Mouse (Mus musculus) lung, adult 2 months (tissue): ENCODE results near the gene Muc1. TPM values are rescaled to one million over a fixed set of nuclear protein-coding genes. Genes with fewer than 3 reads are reported as not detected.
"Not testable (repeated sequence)": the region's sequence is repeated elsewhere in the genome, so short reads cannot be mapped to it uniquely, and the experiment has no call there.

Source experiments
- DNase-seq: peaks from one replicate; pipeline ENCODE4 v3.0.0; 2022
- H3K4me1 ChIP-seq: fragments of 200-500 bp; 2 replicates; pipeline ENCODE4 v1.6.1; 2011; ENCODE audit warnings: low read length; ENCODE audit not compliant: control insufficient read depth, insufficient read depth
- H3K4me3 ChIP-seq: fragments of 200-500 bp; replicated peaks from 2 replicates; pipeline ENCODE3; 2011; ENCODE audit warnings: low read depth, mild to moderate bottlenecking, control low read depth, low read length; ENCODE audit errors: extremely low read depth
- CTCF ChIP-seq: fragments of 200-500 bp; IDR thresholded peaks from 2 replicates; pipeline ENCODE4 v1.5.1; 2011; ENCODE audit warnings: mild to moderate bottlenecking, low read length, control low read depth; ENCODE audit not compliant: insufficient read depth
- POLR2A ChIP-seq: fragments of 200-500 bp; IDR thresholded peaks from 2 replicates; pipeline ENCODE4 v1.6.1; 2011; ENCODE audit warnings: low read depth, mild to moderate bottlenecking, control low read depth, low read length, borderline replicate concordance; ENCODE audit errors: extremely low read depth
- WGBS: fragments of 180-500 bp; shearing (Covaris S2); methylation state at CpG from one replicate; pipeline ENCODE4 v1.1.7; 2018; 5-methylcytosine and 5-hydroxymethylcytosine counted together
- polyA plus RNA-seq: library from polyadenylated mRNA; depleted of rRNA; stranded (reverse); fragments of >200 nt; gene quantifications from 2 replicates; pipeline ENCODE4 v1.2.3, GENCODE M21; 2012

Muc1 gene
- polyA plus RNA-seq, 1 experiment, result 354 TPM

DNA sequence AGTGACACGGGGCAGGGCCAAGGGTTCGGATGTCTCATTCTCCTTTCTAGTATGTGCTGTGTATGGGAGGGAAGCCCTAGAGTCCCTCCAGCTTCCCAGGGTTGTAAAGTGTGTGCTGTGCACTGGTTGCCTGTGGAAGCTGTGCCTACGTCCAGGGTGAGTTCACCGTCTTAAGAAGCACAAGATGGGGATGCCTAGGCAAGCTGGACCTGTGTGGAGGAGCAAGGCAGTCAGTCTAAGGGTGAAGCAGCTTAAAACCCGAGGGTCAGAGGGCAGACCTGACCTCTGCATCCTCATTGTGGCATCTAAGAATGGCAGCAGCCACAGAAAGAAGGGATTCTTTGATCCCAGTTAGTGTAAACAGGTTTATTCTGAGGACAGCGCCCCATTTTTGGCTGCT lies 20.1 kb upstream of the Muc1 start:
- Histone ChIP-seq H3K4me1 (0 out of 2 replicates have a peak, but pooled peaks cover 3% of the 10 kb centered on the region), H3K4me3 (no peak overlapping the region)
- no peak for DNase-seq
- TF ChIP-seq CTCF, result no peak
- TF ChIP-seq POLR2A, result no peak
- WGBS, result 85% methylated on average over 6 of the region's 6 CpGs

GRCm38 (mm10) chr3:89209731-89210130 lies 19.1 kb upstream of the Muc1 start:
- DNase-seq, result no peak
- 91% methylated on average over 7 of the region's 7 CpGs for WGBS
- H3K4me1 ChIP-seq, result peaks cover 4% of the 10 kb centered on the region; the same call in 1 of the 2 replicates
- TF ChIP-seq POLR2A (no peak), CTCF (no peak)
- H3K4me3 ChIP-seq, result no peak overlapping the region

DNA sequence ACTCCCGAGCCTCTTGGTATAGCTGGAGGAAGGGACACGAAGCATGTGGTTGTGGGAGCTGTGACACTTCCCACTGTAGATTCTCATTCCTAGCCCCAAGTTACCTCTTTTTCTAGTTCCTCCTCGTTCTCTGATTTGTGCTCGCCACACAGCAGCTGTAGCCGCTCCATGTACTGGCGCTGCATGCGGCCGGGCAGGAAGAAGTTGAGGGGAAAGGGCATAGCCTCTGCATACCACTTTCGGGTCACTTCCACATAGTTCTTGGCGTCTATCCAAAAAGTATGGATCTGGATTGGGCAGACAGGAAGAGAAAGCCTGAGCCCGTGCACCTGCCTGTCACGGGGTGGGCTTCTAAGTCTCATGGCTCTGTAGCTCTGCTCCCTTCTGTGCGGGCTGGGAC lies 18.7 kb upstream of the Muc1 start:
- TF ChIP-seq POLR2A, result no peak
- Histone ChIP-seq H3K4me3 (no peak overlapping the region), H3K4me1 (peaks cover 5% of the 10 kb centered on the region; the same call in 1 of the 2 replicates)
- no peak for DNase-seq
- WGBS, result 49% methylated on average over 13 of the region's 13 CpGs

DNA sequence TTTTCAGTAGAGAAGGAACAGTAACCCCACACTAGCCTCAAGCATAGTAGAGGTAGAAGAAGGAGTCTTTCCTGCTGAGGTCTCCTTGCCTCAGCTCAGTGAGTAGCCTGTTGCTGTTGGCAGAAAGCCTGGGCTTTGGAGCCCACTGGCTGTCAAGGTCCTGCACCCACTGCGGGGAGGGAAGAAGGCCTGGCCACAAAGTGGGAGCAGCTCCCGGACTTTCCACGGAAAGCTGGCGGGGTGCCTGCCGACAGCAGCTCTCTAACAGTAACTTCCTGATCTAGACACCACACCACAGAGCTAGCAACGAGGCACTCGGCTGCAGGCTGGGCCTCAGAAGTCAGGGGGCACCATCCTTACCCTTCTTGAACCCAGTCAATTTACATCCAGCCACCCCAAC lies 18.1 kb upstream of the Muc1 start:
- 44% methylated on average over 7 of the region's 7 CpGs for WGBS
- Histone ChIP-seq H3K4me1 (peaks cover 6% of the 10 kb centered on the region; the same call in 1 of the 2 replicates), H3K4me3 (no peak overlapping the region)
- DNase-seq, result no peak
- TF ChIP-seq CTCF (no peak), POLR2A (no peak)

DNA sequence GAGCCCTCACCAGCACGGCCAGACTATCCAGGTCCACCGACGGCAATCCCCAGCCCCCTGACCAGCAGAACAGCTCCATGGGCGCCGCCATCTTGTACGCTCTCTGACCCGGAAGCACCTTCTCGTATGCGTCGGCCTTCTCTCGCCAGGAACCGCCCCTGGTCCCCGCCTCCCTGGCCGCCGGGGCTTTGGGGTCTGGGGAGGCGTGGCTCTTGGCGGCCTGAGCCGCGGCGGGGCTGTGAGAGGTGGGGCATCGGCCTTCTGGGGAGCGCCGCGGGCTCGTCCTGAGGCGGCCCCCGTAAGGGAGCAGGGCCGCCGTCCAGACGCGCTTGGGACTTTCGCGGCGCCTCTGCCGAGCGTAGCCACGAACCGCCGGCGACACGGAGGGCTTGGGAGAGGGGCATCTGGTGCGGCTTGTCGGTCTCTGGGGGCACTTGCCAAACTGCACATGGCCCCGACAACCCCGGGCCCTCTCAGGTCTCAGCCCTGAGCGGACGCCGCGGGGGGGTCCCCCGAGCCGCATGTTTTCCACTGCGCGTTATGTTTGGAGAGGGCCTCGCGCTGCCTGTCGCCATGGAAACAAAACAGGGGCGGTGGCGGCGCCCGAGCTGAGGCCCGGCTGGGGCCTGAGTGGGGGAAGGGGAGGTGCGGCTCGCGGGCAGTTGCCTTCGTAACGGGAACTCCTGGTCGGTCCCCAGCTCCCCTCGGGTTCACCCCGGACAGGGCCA lies 14.9 kb upstream of the Muc1 start:
- peaks cover 9% of the 10 kb centered on the region for H3K4me1 ChIP-seq
- WGBS, result 1% methylated on average over 69 of the region's 69 CpGs
- H3K4me3 ChIP-seq, result peak overlapping the region; percentile 96
- peak; percentile 93 for DNase-seq
- peak; percentile 67; the same call in 1 of the 2 replicates for TF ChIP-seq POLR2A
- TF ChIP-seq CTCF, result no peak

- TF ChIP-seq CTCF (no peak), POLR2A (no peak)
- 3% methylated on average over 19 of the region's 19 CpGs for WGBS
- DNase-seq, result peak; percentile 48
- Histone ChIP-seq H3K4me1 (peaks cover 9% of the 10 kb centered on the region), H3K4me3 (peak within 1 kb of the TSS; percentile 96)
These were observed 14.0 kb upstream of the Muc1 start, which contains the start of gene Thbs3 for GRCm38 (mm10) chr3:89214681-89215411. Thbs3 (plus strand) TSS chr3:89215180.

GRCm38 (mm10) chr3:89215853-89216252 lies 13.0 kb upstream of the Muc1 start:
- Histone ChIP-seq H3K4me3 (peak overlapping the region; percentile 2), H3K4me1 (peaks cover 9% of the 10 kb centered on the region)
- DNase-seq, result peak; percentile 84
- TF ChIP-seq CTCF (peak; percentile 95), POLR2A (no peak)
- WGBS, result 0% methylated on average over 6 of the region's 6 CpGs

GRCm38 (mm10) chr3:89216407-89216806 lies 12.4 kb upstream of the Muc1 start:
- not testable (repeated sequence) for H3K4me1 ChIP-seq, H3K4me3 ChIP-seq, DNase-seq
- 65% methylated on average over 7 of the region's 7 CpGs for WGBS

DNA sequence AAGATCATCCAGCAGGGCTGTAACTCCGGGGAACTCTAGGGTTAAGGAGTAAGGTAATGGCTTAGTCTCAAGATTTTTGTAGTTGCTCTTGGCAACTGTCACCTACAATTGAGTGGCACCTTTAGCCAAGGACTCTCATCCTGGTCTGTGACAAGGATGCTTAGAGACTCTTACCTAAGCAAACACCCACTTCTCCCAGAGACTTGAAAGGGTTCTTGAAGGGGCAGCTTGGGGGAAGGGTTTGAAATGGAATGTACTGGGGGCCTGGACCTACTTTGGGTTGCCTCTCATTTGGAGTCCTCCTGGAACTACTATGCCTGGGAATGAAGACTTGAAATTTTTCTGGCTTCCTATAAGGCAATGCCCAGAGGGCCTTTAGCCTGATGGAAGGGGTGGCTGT lies 10.6 kb upstream of the Muc1 start:
- Histone ChIP-seq H3K4me3 (no peak overlapping the region), H3K4me1 (peaks cover 8% of the 10 kb centered on the region)
- peak; percentile 55 for DNase-seq
- WGBS, result 61% methylated on average over 1 of the region's 1 CpGs
- TF ChIP-seq CTCF, result no peak
- no peak for TF ChIP-seq POLR2A

GRCm38 (mm10) chr3:89219546-89219945 lies 9.3 kb upstream of the Muc1 start:
- Histone ChIP-seq H3K4me1 (peaks cover 6% of the 10 kb centered on the region), H3K4me3 (no peak overlapping the region)
- no peak for TF ChIP-seq POLR2A
- TF ChIP-seq CTCF, result no peak
- no peak for DNase-seq
- 24% methylated on average over 8 of the region's 8 CpGs for WGBS
